Mouse (Mus musculus) forelimb bud, embryonic 11.5 days (tissue): Measurements from ENCODE around the gene Usp17lc.
"Not testable (repeated sequence)": the region's sequence is repeated elsewhere in the genome, so short reads cannot be mapped to it uniquely, and the experiment has no call there.

Source experiments
- DNase-seq: peaks from one replicate; pipeline ENCODE4 v3.0.0-alpha.2; 2012; ENCODE audit warnings: low read depth, low spot score

Usp17lc gene

GRCm38 (mm10) chr7:103414772-103415171 lies at the start of gene Usp17lc:
TSS of gene Usp17lc (plus strand) at chr7:103415072.
- DNase-seq, result not testable (repeated sequence)

GRCm38 (mm10) chr7:103386077-103386476 lies 28.8 kb upstream of the Usp17lc start, which contains the start of gene Olfr603:
TSS of gene Olfr603 (minus strand) at chr7:103386177.
- DNase-seq, result no peak

- no peak for DNase-seq
Measured at GRCm38 (mm10) chr7:103397758-103398157, 17.1 kb upstream of the Usp17lc start.

- DNase-seq, result no peak
Measured at GRCm38 (mm10) chr7:103398981-103399380, 15.9 kb upstream of the Usp17lc start.

GRCm38 (mm10) chr7:103406521-103407055 lies 8.3 kb upstream of the Usp17lc start:
- not testable (repeated sequence) for DNase-seq

GRCm38 (mm10) chr7:103445339-103445738 lies 30.5 kb downstream of the Usp17lc start, which contains the start of gene Olfr605:
TSS of gene Olfr605 (minus strand) at chr7:103445439.
- DNase-seq, result no peak

GRCm38 (mm10) chr7:103448746-103449145 lies 33.9 kb downstream of the Usp17lc start, which contains the start of gene Olfr606:
TSS of gene Olfr606 (plus strand) at chr7:103449046.
- DNase-seq, result no peak

- no peak for DNase-seq
Measured at GRCm38 (mm10) chr7:103460590-103460989, 45.7 kb downstream of the Usp17lc start.
